Mouse (Mus musculus) monocyte, adult 59 days (primary cell): Measurements from ENCODE around the gene H2-M10.6. TPM values are rescaled to one million over a fixed set of nuclear protein-coding genes. Genes with fewer than 3 reads are reported as not detected.

Experiments used
- total RNA-seq, 2 experiments: library from RNA; stranded (reverse); gene quantifications; one replicate each; pipeline ENCODE4 v1.2.4; 2023

Gene H2-M10.6
- total RNA-seq, result not detected

DNA sequence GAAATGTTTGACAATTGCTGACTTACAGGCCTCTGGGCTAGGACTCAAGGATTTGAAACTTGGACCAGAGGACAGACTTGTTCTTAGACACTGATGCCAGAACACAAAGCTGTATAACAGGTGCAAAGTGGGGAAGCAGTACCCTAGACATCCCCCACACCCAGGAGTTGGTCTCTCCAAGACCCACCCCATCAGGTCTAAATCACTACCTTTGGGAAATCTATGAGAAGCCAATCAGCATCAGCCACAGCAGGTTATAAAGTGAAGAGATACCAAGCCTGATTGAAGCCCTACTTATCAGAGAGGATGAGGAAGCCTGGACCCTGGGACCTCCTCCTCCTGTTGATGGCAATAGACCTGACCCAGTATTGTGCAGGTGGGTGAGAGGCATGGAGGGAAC lies at the start of gene H2-M10.6:
H2-M10.6 (plus strand) TSS at position 301 of the 400 bp plus-strand sequence.

DNA sequence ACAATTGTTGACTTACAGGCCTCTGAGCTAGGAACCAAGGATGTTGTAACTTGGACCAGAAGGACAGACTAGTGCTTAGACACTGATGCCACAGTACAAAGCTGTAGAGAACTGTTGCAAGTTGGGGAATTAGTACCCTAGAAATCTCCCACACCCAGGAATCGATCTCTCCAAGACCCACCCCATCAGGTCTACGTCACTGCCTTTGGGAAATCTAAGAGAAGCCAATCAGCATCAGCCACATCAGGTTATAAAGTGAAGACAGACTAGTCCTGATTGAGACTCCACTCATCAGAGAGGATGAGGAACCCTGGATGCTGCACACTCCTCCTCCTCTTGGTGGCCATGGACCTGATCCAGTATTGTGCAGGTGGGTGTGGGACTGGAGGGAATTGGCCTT lies 39.4 kb upstream of the H2-M10.6 start, which contains the start of gene H2-M10.5:
H2-M10.5 (plus strand) TSS at position 301 of the 400 bp plus-strand sequence.

DNA sequence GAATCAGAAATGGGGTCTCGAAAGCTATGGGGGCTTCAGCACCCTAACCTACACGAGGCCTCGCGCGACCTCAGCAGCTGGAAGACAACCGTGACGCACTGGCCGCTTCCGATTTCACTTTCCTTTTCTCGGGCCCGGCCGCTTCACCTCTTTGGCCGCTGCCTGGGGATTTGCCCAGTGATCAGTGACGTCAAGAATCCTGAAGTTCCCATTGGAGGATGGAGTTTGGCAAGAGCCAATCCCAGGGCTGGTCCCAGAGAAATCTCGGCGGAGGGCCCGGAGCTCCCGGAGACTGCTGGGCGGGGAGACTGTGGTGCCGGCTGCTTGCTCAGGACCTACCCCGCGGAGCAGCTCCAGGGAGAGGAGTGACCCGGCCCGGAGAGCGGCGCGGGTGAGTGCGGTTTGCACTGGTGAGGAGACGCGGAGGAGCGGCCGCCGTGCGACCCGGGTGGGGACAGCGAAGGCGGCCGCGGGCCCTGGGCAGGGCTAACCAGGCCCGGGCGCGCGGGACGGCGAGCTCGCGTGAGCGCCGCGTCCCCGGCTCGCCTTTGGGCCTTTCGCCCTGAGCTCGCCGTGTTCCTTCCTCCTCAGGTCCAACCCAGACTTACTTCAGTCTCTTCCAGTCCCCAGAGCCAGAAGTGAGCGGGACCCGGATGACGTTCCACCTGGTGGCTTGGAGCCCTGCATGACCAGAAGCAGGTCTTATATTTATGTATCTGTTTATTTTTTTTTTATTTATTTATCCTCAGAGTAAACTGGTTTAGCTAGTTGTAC lies 25.1 kb downstream of the H2-M10.6 start, which contains the start of gene Trim26:
Trim26 (plus strand) TSS at position 261 of the 774 bp plus-strand sequence.

Other genes starting within 250 kb of the H2-M10.6 start
- not detected for gene H2-M9, start 169.5 kb upstream of the H2-M10.6 start, total RNA-seq
- not detected for gene H2-M1, start 140.0 kb upstream of the H2-M10.6 start, total RNA-seq
- gene H2-M10.5, start 39.3 kb upstream of the H2-M10.6 start, total RNA-seq, result not detected
- gene Trim26, start 25.0 kb downstream of the H2-M10.6 start, total RNA-seq, result 100 to 1,000 TPM in 1 of 2 experiments, 10 to 100 TPM in 1; 87.5 to 100 TPM
- gene Trim15, start 55.0 kb downstream of the H2-M10.6 start, total RNA-seq, result not detected
- not detected for gene Trim10, start 57.4 kb downstream of the H2-M10.6 start, total RNA-seq
- gene Trim40, start 78.0 kb downstream of the H2-M10.6 start, total RNA-seq, result not detected
- not detected for gene Trim31, start 85.9 kb downstream of the H2-M10.6 start, total RNA-seq
- not detected for gene Rnf39, start 130.7 kb downstream of the H2-M10.6 start, total RNA-seq
- 10 to 100 TPM; 56.1 to 56.3 TPM for gene Ppp1r11, start 139.6 kb downstream of the H2-M10.6 start, total RNA-seq
- 10 to 100 TPM; 57.4 to 59.8 TPM for gene Znrd1, start 146.4 kb downstream of the H2-M10.6 start, total RNA-seq
- gene Znrd1as, start 146.4 kb downstream of the H2-M10.6 start, total RNA-seq, result 1 to 10 TPM; 1.9 to 2.2 TPM
- not detected for gene 2410137M14Rik, start 169.1 kb downstream of the H2-M10.6 start, total RNA-seq
- gene H2-M5, start 177.4 kb downstream of the H2-M10.6 start, total RNA-seq, result not detected
- under 1 TPM in 1 of 2 experiments, not detected in 1; 0.39 TPM for gene Zfp57, start 189.0 kb downstream of the H2-M10.6 start, total RNA-seq
- gene Mog, start 211.2 kb downstream of the H2-M10.6 start, total RNA-seq, result not detected
- 10 to 100 TPM; 20.2 to 28.2 TPM for gene Gabbr1, start 233.8 kb downstream of the H2-M10.6 start, total RNA-seq